Mouse (Mus musculus) R1 (cell line): ENCODE measurements at regions not wholly inside any gene's neighbourhood (a gene's known extent, or its start where the extent isn't known, plus 50 kb on each side); places are given as distances from the start of the nearest gene placed in this dataset.

Source experiments
- DNase-seq: peaks from one replicate; pipeline ENCODE4 v3.0.0-alpha.2; 2018; ENCODE audit warnings: low read depth, low spot score

DNA sequence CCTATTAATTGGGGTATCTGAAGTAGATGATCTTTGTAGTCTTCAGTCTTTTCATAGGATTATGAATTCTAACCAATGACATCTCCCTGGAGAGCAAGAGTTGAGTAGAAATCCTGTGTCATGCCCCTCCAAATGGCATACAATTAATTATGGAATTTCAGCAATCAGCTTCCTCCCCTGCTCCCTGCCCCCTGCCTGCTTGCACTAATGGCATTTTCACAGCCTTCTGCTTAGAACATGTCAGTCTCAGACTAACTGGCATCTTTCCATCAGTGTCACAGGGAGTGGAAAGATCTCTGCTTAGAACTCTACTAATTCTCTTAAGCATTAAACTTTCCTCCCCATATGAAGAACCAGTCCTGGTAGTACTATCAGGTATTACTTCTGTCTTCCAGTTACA lies 581.8 kb upstream of the Camk1g start:
- DNase-seq, result no peak

DNA sequence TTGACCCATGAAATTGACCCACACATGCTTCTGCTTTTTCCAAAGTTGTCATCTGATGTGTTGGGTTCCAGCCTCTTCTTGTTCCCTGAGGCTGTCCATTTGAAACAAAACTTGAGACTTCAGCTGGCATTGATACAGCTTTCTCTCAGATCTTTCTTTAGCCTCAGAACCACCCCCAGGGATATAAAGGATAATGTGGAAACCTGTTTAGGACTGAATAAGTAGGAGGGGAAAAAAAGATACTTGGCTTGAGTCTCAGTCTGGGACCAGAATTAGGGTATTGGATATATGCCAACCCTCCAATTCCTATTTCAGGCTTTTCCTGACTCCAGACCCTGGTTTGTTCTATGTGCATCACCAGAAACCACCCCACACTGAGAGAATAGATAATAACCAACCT lies 579.7 kb upstream of the Camk1g start:
- no peak for DNase-seq

DNA sequence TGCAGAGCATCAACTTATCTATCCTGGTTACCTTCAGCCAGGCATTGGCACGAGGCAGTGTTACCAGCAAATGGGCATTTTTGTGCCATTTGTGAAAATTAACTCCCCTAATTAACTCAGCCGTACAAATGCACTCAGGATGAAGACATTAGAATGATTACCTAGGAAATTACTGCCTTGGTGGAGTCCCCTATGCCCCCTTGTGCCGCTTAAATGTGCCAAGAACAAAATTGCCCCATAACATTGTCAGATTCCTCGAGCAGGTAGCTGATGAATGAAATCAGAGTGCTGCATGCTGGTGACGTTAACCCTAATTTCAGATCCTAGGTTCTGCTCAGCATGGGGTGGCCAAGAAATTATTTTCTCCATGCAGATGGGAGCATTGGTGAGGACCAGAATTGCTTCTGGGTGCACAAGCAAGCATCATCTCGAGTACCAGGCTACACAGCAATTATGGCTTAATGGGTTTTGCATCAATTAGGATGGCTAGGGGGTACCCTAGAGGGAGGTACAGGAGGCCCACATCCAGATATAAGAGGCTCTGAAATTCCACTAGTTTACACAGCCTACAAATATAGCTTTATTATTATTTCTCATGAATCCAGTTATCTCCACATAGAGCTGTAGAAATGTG lies 577.0 kb upstream of the Camk1g start:
- no peak for DNase-seq

DNA sequence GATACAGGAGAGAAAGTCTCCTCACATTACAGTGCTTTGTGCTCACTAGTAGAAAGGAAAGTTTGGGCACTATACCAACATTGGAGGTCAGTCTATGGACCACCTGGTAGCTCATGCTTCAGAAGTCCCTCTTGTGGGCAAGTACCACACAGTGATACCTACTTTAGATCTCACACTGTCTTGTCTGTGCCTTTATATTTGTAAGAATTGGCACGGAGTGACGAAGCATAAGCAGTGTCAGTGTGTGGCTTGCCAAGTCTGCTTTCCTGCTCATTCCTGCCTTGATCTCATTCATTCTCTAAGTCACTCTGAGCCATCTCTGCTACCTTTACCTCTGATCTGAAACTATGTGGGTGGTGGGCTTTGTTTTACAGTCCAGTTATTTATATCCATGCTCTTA lies 565.9 kb upstream of the Camk1g start:
- no peak for DNase-seq

DNA sequence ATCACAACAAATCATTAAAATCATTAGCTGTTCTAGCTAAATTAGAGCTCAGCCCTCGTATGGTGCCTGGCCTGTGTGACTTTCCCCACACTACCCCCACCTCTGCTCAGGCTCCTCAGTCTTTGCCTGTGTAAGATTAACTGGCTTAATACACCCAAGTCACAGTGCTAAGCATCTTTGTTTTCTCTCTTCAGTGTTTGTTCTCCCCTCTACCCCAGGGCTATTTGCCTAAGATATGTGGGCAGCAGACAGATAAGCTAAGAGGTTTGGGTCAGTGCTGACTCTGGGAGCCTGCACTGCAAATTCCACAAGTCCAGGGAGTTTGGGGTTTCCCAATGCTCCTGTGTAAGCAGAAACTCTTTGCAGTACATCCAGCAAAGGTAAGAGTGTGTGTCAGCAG lies 564.2 kb upstream of the Camk1g start:
- DNase-seq, result no peak

DNA sequence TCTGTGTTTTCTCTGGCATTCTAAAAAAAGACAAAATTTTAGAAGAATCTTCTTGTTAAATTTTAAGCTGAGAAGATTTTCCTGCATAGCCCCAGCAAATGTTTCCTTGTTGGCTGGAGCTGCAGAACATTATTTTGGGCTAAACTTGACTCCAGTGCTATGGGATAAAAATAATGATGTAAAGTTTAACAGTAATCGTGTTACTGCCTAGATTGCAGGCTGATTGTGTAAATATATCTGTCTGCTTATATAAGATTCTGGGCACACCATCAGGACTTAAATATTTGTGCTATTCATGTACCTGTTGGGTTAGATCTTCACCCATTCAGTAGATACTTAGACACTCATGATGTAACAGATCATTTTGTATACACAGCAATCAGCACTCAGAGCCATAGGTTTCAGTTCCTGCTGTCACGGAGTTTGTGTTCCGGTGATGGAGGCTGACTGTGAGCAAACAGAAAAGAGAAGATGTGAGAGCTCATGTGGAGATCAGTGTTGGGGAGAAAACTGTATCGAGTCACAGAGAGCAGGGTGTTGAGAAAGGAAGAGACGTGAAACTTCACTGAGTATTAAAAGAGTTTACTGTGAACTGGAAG lies 561.1 kb upstream of the Camk1g start:
- no peak for DNase-seq

DNA sequence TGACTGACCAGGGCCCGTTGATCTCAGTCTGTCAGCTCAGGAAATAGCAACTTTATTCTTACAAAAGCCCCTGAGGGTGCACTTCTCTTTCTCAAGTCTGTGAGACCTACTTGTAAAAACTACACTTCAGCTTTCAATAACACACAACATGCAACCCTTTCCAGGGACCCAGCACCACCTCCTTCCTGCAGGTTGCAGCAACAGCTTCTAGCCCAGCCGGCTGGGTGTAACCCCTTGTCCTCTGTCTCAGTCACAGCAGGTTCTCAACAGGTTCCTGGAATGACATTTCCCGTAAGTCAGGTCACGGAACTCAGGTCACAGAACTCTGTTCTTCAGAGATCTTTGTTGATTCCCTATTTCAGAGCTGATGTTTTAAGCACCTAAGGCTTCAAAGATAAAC lies 558.5 kb upstream of the Camk1g start:
- DNase-seq, result peak; percentile 36

DNA sequence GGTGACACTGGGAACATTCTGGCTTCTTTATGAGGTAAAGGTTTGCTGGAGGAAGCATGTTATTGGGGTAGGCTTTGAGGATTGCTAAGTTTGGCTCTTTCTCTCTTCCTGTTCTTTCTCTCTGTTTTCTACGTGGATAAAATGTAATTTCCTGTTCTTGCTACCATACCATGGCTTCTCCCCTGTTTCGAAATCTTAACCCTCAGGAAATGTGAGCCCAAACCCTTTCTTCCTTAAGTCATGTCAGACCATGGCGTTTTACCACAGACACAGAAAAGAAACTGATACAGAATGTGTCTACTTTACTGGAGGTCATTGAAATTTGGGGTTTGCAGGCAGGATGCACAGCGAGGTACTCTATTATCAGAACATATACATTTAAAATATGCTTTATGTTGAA lies 552.7 kb upstream of the Camk1g start:
- no peak for DNase-seq

DNA sequence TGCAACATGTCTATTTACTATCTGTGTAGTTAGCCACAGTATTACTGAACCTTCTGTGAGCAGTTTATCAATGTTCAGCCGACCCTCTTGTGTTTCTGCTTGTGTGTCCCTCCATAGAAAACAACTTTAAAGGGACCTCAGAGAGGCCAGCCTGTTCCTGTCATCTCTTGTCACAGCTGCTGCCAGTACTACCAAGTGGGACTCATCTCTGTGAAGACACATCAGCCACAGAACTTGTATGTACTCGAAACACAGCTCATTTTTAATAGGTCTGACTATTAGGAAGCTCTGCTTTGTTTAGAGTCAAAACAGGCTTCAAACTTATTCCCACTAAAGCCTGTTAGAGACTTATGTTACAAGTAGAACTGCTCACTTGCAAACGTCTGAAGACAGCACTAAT lies 549.1 kb upstream of the Camk1g start:
- DNase-seq, result no peak

DNA sequence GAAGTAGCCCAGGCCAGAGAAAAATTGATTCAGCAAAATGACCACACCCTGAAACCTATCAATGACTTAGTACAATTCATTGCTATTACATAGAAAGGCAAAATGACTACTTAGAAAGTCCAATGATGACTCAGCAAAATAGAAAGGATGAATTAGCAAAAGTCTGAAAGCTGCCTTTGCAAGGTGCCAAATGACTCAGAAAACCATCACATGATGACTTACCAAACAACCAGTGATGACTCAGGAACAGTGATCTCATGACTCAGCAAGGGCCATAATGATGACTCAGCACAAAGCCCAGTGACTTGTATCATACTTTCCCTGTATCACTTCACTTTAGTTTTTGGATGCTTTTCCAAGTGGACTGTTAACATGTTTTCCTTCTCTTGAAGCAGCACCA lies 535.6 kb upstream of the Camk1g start:
- DNase-seq, result peak; percentile 35

DNA sequence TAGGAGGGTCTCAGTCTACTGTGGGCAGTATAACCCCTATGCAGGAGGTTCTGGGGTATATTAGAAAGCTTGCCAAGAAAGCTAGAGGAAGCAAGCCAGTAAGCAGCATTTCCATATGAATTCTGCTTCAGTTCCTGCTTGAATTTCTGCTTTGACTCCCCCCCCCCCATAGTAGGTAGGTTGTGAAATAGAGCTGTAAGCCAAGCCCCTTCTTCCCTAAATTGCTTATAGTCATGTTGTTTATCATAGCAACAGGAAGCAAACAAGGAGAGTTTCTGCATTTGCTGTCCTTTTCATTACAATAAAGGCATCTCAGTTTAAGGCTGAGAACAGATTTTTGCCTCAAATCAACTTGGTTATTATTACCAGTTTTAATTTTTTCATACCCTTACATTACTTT lies 524.0 kb upstream of the Camk1g start:
- DNase-seq, result no peak

DNA sequence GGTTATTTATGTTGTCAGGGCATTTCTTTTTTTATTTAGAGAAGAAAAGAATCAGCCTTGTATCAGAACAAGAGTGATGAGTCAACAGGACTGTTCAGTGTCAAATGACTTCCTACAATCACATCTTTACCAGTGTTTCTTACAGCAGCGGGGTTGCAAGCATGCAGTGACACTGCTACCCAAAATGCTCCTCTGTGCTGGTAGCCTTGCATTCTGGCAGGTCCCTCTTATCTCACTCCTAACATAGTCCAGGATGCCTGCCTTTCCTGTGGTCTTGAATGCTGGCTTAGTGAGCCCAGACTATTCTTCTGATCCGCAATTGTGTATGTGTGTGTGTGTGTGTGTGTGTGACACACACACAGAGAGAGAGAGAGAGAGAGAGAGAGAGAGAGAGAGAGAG lies 506.4 kb upstream of the Camk1g start:
- DNase-seq, result no peak

DNA sequence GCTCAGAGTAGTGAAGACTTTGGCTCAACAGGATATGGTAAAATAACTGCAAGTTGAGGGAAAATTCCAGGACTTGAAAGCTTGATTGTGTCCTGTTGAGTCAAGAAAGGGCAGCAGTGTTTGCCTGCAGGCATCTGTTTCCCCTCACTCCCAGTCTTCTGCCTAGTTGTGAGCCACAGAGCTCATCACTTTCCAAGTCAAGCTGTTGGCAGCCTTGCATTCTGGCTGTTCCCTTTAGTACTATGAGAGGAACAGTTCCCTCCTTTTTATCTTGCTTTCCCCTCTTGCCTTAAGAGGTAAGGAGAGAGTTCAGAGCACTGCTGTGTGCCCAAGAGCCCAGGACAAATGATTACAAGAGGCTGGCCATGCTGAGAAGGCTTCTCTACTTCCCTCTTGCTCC lies 506.0 kb upstream of the Camk1g start:
- DNase-seq, result no peak

DNA sequence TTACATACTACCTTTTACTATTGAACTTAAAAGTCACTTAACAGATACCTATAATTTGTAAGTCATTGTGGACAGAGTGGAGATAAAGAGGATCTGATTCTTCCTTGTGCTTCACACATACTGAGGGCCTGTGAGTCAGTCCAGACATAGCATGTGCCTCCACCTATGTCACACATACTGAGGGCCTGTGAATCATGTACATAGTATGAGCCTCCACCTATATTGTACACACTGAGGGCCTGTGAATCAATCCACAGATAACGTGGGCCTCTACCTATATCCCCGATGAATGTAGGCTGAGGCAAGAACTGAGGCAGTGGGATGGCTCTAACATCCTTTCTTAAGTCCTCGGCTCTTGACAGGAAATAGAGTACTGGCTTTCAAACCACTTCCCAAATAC lies 505.2 kb upstream of the Camk1g start:
- no peak for DNase-seq

DNA sequence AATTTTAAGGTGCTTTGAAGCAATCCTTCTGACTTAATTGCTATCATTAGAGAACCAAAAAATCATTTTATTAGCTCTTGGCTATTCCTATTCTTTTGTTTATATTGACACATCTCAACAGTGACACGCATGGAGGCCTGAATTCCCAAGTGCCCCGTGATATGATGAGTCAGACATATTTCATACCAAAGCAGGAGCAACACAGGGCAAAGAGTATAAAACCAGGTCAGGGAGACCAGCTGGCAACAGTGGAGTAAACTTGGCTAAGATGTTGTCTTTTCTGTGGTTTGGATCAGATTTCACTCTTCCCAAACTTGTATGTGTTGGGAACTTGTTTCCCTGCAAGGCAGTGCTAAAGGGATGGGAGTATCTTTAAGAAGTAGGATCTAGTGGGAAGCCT lies 500.6 kb upstream of the Camk1g start:
- no peak for DNase-seq

DNA sequence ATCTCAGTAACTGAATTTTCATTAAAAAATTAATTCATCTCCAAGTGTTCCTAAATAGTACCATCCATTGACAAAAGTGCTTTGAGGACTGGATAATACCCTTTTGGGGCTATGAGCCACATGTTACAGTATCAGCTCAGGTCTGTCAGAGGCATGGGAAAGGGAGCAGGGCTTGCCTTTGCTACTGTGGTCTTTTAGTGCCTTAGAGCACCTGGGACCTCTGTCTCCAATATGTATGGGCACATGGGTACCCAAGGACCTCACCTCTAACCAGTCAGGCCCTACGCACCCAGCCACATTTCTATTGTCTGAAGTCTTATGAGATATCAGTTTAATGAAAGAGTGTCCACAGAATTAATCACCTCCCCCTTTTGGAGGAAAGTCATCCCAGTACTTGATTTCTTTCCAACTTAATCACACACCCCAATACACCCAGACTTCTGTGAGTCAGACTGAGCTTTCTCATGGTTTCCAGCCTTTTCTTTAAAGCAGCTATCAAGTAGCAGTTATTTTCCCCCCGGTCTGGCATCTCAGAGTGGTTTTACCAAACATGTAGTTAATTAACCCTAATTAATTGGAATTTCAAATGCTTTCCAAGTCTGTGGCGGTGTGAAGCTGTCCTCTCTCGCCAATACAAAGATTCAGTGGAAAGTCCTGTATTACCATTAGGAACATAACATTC lies 498.7 kb upstream of the Camk1g start:
- no peak for DNase-seq

DNA sequence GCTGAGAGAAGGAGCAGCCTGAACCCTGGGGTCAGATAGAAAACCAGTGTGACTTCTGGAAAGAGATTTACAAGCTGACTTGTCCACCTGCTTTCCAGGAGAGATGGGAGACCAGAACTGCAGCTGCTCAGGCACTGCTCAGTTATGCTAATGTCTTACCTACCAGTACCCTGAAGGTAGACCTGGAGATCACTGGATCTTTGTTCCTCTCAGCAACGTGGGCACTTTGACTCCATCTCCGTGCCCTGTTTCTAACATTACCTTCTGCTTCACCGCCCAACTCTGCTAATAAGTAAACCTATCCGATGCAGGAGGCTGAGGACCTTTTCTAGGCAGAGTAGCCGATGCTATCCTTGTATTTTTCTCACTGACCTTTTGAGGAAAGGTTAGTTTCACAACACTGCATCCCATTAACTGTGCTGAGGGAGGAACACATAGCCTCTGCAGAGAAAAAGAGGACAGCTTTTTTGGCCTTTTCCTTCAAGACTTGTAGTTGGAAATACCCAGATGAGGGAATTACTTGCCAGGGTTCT lies 490.7 kb upstream of the Camk1g start:
- DNase-seq, result no peak

DNA sequence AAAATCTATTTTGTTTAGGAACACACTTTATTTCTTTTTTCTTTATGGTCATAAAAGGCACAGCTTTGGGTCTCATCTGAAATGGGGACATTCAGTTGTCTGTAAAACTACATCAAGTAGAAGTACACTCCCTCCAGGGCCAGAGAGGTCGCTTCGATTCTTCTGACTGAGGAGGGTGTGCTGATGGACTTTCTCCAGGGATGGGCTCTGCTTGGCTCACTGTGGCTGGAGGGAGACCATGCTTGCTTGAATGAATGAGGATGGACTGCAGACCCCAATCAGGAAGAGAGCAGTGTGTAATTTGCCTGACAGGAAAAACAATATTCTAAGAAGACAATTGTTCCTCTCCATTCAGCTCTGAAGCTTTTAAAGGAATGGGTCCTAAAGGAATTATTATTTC lies 490.3 kb upstream of the Camk1g start:
- DNase-seq, result no peak

DNA sequence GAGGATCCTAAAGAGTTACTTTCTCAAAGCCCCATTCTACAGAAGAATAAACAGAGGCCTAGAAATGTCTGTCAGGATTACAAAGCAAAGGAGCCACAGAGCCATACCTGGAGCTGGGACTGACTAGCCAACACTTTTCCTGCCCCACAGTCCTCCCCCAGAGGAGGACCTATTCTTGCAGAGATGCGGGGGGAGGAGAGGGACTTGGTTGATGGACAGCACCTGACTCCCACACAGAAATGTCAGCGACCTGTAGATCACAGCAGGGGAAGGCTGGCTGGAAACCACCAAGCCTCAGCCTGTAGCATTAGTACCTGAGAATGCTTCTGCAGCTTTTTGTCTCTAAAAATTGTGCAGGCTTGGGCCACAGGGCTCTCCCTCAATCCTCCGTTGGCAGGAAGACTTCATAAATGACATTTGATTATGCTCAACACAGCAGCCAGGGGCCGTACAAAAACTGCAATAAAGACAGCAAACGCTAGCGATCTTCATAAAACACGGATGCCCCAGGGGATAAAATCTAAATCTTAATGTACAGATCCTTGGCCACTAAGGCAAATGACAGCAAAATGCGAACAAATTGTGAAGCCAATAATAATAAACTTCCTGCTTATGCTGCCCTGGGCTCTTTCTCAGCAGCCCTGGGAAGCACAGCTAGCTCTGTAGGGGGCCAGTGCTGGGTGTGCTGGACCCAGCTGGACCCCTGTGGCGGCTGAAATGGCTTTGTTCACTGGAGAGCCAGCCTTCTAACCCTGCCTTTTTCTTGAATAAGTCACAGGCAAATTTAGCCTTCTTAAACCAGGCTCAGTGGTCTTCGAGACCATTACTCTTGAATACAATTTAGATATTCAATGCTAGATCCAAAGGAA lies 489.4 kb upstream of the Camk1g start:
- no peak for DNase-seq

DNA sequence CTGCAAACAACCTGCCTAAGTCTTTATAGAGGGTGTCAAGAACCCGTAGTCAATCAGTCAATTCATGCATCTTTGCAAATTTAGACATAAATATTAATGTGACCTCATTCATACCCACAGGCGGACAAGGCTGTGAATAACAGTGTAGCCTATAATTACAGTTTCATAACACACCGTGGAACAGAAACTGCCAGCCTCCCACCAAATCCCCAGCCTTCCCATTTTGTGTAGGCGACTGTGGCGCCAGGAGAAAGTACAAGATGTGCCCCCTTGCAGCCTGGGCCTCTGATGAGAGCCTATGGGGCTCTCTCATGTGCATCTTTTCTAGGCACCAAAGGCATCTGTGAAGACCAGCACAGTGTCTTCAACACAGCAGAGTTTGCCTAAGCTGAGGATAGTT lies 477.8 kb upstream of the Camk1g start:
- DNase-seq, result no peak

DNA sequence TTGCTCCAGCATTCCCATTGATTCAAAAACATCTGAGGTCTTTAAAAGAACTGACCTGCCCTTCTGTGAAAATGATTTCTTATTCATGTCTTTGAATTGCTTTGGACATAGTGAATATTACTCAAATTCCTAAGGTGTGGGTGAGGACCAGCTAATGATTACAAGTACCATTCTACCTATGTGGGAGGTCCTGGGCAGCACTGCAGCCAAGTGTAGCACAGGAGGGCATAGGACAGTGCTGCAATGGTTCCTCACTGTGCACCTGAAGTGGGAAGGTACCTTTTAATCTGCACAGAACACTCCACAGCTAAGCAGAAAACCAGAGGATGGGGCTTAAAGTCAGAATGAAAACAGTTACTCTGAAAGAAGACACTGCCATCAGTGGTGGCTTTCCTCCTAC lies 474.8 kb upstream of the Camk1g start:
- no peak for DNase-seq

DNA sequence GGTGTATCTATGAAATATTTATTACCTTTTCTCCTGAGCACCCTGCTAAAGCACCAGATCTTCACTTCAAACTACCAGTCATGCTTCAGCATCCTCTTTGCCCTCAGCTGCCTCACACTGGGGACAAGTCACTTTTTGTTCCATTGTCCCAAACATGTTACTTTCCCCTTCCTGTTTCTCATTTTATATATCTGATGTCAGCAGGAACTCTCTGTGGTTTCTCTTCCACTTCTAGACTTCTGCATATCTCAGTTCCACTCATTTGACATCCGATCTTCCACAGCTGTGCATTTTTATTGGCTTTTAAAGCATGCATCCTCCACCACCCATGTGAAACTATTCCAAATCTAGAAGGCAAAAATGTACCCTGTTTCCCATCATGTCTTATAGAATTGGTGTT lies 474.4 kb upstream of the Camk1g start:
- DNase-seq, result no peak
